Mouse (Mus musculus) forebrain, postnatal 0 days (tissue): ENCODE measurements around the gene Vtcn1. TPM values are rescaled to one million over a fixed set of nuclear protein-coding genes. Genes with fewer than 3 reads are reported as not detected.

Experiments used
- ATAC-seq: fragments of 200-750 bp; cut with Nextera tagmentation; 2 replicates; pipeline ENCODE4 v1.8.0; 2017; ENCODE audit warnings: mild to moderate bottlenecking, moderate library complexity
- DNase-seq: peaks from one replicate; pipeline ENCODE4 v3.0.0-alpha.2; 2015
- H3K27ac ChIP-seq: fragments of 300-500 bp; sonication (generic); 2 replicates; pipeline ENCODE4 v1.5.1; 2014; ENCODE audit warnings: low read depth, mild to moderate bottlenecking, antibody characterized with exemption, low read length, moderate library complexity, mixed read lengths
- H3K27me3 ChIP-seq: fragments of 300-500 bp; sonication (generic); 2 replicates; pipeline ENCODE4 v1.6.1; 2014; ENCODE audit warnings: mild to moderate bottlenecking, low read length, mixed read lengths; ENCODE audit not compliant: insufficient read depth
- H3K36me3 ChIP-seq: fragments of 300-500 bp; sonication (generic); 2 replicates; pipeline ENCODE4 v1.6.1; 2014; ENCODE audit warnings: mild to moderate bottlenecking, moderate library complexity; ENCODE audit not compliant: insufficient read depth
- H3K4me1 ChIP-seq: fragments of 300-500 bp; sonication (generic); 2 replicates; pipeline ENCODE4 v1.6.1; 2014; ENCODE audit warnings: antibody characterized with exemption; ENCODE audit not compliant: insufficient read depth
- H3K4me2 ChIP-seq: fragments of 300-500 bp; sonication (generic); 2 replicates; pipeline ENCODE4 v1.6.1; 2014; ENCODE audit warnings: low read depth, mild to moderate bottlenecking, moderate library complexity
- H3K4me3 ChIP-seq: fragments of 300-500 bp; sonication (generic); 2 replicates; pipeline ENCODE4 v1.5.1; 2014; ENCODE audit warnings: low read depth, low read length, mixed read lengths
- H3K9ac ChIP-seq: fragments of 300-500 bp; sonication (generic); 2 replicates; pipeline ENCODE4 v1.6.1; 2014; ENCODE audit warnings: mild to moderate bottlenecking
- H3K9me3 ChIP-seq: fragments of 300-500 bp; sonication (generic); 2 replicates; pipeline ENCODE4 v1.6.1; 2016; ENCODE audit warnings: low read length
- CTCF ChIP-seq: sonication (generic); IDR thresholded peaks from 2 replicates; pipeline ENCODE4 v1.5.1; 2016; ENCODE audit warnings: antibody characterized with exemption, control low read depth, low read depth
- WGBS: fragments of 180-500 bp; shearing (Covaris S2); extraction: QIAGEN DNeasy Blood & Tissue Kit; methylation state at CpG from one replicate; pipeline ENCODE4 v1.1.7; 2014; 5-methylcytosine and 5-hydroxymethylcytosine counted together
- polyA plus RNA-seq: library from polyadenylated mRNA; unstranded; fragments of >200 nt; fragmentation: Nextera tagmentation; extraction: Ambion mirVana; gene quantifications from 2 replicates; pipeline ENCODE4 v1.2.1, GENCODE M21; 2015
- total RNA-seq: library from RNA; depleted of rRNA; stranded (reverse); fragments of >200 nt; gene quantifications from 2 replicates; pipeline ENCODE4 v1.2.3, GENCODE M21; 2014

Gene Vtcn1
- total and polyA plus RNA-seq, 2 experiments from 2014 or later, result not detected

- WGBS, result 68% methylated on average over 6 of the region's 6 CpGs
- Histone ChIP-seq H3K4me3 (no peak overlapping the region), H3K27me3 (no peaks in the 10 kb centered on the region), H3K27ac (no peak overlapping the region), H3K9ac (no peak overlapping the region), H3K4me2 (no peak overlapping the region), H3K9me3 (no peaks in the 10 kb centered on the region), H3K36me3 (no peaks in the 10 kb centered on the region), H3K4me1 (no peaks in the 10 kb centered on the region)
- no peak for DNase-seq
- no peak for ATAC-seq
- no peak for TF ChIP-seq CTCF
Observed at GRCm38 (mm10) chr3:100850468-100850867, 25.2 kb downstream of the Vtcn1 start.

GRCm38 (mm10) chr3:100856050-100856815 is 31.0 kb downstream of the Vtcn1 start:
- Histone ChIP-seq H3K4me3 (no peak overlapping the region), H3K4me2 (no peak overlapping the region), H3K27ac (no peak overlapping the region), H3K27me3 (no peaks in the 10 kb centered on the region), H3K9me3 (no peaks in the 10 kb centered on the region), H3K9ac (no peak overlapping the region), H3K36me3 (no peaks in the 10 kb centered on the region), H3K4me1 (no peaks in the 10 kb centered on the region)
- no peak for TF ChIP-seq CTCF
- 69% methylated on average over 9 of the region's 9 CpGs for WGBS
- DNase-seq (no peak), ATAC-seq (no peak)

DNA sequence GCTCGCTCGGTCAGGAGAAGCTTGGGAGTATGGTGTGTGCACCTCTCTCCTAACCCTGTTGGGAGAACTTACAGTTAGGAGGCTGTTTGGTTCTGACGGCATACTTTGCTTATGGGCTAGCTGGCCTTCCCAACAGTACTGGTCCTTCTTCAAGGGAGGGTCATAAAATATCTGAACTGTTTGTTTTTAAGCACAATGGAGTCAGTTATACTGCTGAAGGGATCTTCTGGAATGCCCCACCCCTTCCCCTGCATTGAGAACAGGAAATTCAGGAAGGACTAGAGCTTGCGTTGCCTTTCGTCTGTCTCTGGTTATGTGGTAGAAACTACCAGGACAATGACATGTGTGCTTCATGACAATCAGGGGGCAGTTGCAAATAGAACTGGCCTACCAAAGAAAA is 31.9 kb downstream of the Vtcn1 start:
- no peak for ATAC-seq
- Histone ChIP-seq H3K36me3 (no peaks in the 10 kb centered on the region), H3K4me2 (no peak overlapping the region), H3K4me1 (no peaks in the 10 kb centered on the region), H3K9me3 (no peaks in the 10 kb centered on the region), H3K9ac (no peak overlapping the region), H3K4me3 (no peak overlapping the region), H3K27ac (no peak overlapping the region), H3K27me3 (no peaks in the 10 kb centered on the region)
- TF ChIP-seq CTCF, result no peak
- WGBS, result 97% methylated on average over 5 of the region's 5 CpGs
- DNase-seq, result no peak

- ATAC-seq (peak; percentile 80), DNase-seq (peak; percentile 70)
- H3K27ac ChIP-seq, result no peak overlapping the region
- TF ChIP-seq CTCF, result no peak
- WGBS, result 51% methylated on average over 5 of the region's 5 CpGs
- no peaks in the 10 kb centered on the region for H3K36me3 ChIP-seq
- no peaks in the 10 kb centered on the region for H3K4me1 ChIP-seq
- no peaks in the 10 kb centered on the region for H3K27me3 ChIP-seq
- H3K9me3 ChIP-seq, result no peaks in the 10 kb centered on the region
- H3K4me2 ChIP-seq, result no peak overlapping the region
- no peak overlapping the region for H3K9ac ChIP-seq
- H3K4me3 ChIP-seq, result no peak overlapping the region
Observed at GRCm38 (mm10) chr3:100858334-100859002, 33.2 kb downstream of the Vtcn1 start.

DNA sequence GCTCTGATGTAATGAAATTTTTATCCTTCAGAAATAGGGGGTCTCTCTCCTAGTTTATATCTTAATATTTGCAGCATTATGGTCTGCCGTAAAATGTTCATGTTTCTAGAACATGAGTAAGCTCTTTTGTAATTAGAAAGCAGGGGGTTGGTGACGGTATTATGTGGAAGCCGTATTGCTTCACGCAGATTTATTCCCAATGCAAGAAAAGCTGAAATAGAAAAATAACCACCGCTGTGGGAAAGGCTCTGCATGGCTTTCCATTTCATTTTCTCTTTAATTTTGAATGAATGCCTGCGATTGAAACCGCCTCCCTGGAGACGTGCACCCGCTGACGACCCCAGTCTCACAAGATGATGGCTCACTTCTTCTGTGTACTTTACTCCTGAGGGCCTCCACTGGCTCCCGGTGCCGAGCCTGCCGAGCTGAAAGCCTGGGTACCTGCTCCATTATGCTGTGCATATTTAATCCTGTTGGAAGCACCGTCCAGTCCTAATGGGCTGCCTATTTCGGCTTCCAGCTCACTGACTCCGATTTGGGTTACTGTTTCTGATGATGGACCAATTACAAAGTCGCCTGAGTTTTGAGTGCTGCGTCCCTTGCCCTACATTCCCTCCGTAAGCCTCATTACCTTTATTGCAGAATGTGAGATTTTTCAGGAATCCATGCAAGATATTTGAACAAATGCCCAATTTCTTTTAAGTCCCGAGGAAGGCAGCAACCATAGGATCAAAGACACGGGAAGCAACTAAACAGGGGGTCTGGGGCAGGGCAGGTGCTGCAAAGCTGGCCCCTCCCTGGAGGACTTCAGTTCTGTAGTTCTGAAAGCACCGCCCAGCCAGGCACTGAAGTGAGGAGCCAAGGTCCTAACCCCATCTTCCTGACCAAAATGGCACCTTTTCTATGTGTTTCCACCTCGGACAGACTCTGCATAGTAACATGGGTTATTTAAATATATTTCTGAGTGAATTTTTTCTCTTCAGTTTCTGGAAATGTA is 36.3 kb downstream of the Vtcn1 start:
- WGBS, result 42% methylated on average over 23 of the region's 23 CpGs
- Histone ChIP-seq H3K9ac (no peak overlapping the region), H3K4me2 (peak overlapping the region; percentile 8; the same call in 1 of the 2 replicates), H3K9me3 (no peaks in the 10 kb centered on the region), H3K4me3 (no peak overlapping the region), H3K27ac (no peak overlapping the region), H3K4me1 (no peaks in the 10 kb centered on the region), H3K36me3 (no peaks in the 10 kb centered on the region), H3K27me3 (no peaks in the 10 kb centered on the region)
- ATAC-seq, result peak; percentile 38; the same call in 1 of the 2 replicates
- no peak for TF ChIP-seq CTCF
- no peak for DNase-seq

DNA sequence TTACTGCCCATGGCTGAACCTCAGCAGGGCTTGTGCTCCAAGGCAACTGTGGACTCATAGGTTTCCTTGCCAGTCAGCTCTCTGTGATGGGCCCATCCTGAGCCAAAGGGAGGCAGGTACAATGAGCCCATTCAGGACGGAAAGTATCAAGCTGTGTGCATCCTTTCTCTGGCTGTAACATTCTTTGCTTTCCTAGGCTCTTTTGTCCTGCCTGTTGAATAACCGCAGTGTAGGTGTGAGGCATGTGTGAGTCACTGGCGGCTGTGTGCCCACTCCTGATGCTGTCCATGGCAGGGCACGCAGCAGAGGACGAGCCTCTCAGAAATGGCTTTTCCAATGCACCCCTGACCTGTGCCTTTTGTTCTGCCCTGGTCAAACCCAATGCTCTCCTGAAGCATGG is 41.7 kb downstream of the Vtcn1 start:
- Histone ChIP-seq H3K4me1 (no peaks in the 10 kb centered on the region), H3K27me3 (no peaks in the 10 kb centered on the region), H3K27ac (no peak overlapping the region), H3K4me2 (no peak overlapping the region), H3K9me3 (no peaks in the 10 kb centered on the region), H3K9ac (no peak overlapping the region), H3K36me3 (no peaks in the 10 kb centered on the region), H3K4me3 (no peak overlapping the region)
- ATAC-seq, result no peak
- no peak for DNase-seq
- no peak for TF ChIP-seq CTCF
- 16% methylated on average over 5 of the region's 5 CpGs for WGBS
